Mouse (Mus musculus) embryonic fibroblast, embryonic 13.5 days (primary cell): ENCODE data around the gene Nkx2-3.

Experiments used
- CTCF ChIP-seq: IDR thresholded peaks from 2 replicates; pipeline ENCODE4 v1.5.1; 2011; ENCODE audit warnings: mild to moderate bottlenecking, control low read depth, low read length, moderate library complexity, borderline replicate concordance; ENCODE audit not compliant: insufficient read depth
- POLR2A ChIP-seq: IDR thresholded peaks from 2 replicates; pipeline ENCODE4 v1.6.1; 2011; ENCODE audit warnings: low read depth, mild to moderate bottlenecking, control low read depth, low read length, moderate library complexity

- TF ChIP-seq CTCF: no peak
- no peak for TF ChIP-seq POLR2A
Observed at GRCm38 (mm10) chr19:43660774-43661173, 48.6 kb downstream of the Nkx2-3 start.
